Mouse (Mus musculus): ENCODE measurements around the gene Plk5. TPM values are rescaled to one million over a fixed set of nuclear protein-coding genes. Genes with fewer than 3 reads are reported as not detected.
"Not testable (repeated sequence)": the region's sequence is repeated elsewhere in the genome, so short reads cannot be mapped to it uniquely, and the experiment has no call there.

Plk5 gene
- total RNA-seq, 4 experiments from 2014 or later: 18.0 to 36.4 (median 30.4) TPM

DNA sequence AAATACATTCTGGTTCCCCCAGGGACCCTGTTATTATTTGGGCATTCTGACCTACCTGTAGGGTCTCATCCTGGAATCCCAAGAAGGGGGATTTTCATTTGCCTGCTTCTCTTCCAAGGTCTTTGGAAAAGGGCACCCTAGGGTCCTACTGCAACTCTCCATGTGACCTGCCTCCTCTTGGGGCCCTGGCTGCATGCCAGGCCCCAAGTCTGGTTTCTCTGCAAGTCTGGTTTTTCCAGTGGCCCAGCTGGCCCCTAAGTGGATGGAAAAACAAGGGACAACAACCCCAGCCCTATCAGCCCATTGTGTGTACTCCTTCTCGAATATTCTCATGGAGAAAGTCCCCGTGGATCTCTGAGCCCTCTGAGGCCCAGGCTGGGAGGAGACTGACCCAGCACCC is 25.4 kb upstream of the Plk5 start:
- DNase-seq (ENCODE audit: low spot score in 2 of 2): no peak

DNA sequence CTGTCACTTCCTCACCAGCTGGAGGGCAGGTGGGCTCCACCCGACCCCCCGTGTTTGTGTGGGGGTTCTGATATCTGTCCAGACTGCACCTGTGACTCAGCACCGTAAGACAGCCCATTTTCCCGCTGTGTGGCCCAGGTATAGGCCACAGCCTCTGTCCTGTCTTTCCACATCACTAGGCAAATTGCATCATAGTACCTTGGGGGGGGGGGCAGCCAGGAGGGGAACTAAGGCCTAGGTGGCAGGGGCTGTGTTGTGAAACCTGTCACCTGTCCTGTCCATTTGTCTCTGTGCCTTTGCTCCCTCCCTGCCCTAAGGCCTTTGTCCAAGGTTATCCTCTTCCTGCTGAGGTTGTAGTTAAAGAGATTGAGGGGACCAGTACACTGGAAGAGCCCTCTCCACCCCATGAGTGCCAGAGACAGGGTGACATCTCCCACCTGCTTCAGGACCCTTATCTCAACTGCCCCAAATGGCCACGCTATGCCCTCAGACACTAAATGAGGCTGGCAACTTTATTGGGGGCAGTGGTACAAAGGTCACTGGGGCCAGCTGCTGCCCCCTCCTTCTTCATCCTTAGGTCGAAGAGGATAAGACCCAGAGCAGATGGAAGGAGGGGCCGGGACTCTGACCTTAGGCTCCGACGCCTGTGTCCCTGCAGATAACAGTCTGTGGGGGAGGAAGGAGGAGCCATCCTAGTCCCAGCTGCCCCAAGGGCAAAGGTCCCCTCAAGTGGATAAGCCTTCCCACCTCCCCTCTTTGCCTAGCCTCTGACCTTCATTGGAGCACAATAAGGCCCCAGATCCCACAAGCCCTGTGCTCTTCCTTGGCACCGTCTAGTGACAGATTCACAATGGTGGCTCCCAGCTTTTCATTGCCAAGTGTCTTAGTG is 24.4 kb upstream of the Plk5 start:
- no peak for DNase-seq (ENCODE audit: low spot score in 2 of 2)

DNA sequence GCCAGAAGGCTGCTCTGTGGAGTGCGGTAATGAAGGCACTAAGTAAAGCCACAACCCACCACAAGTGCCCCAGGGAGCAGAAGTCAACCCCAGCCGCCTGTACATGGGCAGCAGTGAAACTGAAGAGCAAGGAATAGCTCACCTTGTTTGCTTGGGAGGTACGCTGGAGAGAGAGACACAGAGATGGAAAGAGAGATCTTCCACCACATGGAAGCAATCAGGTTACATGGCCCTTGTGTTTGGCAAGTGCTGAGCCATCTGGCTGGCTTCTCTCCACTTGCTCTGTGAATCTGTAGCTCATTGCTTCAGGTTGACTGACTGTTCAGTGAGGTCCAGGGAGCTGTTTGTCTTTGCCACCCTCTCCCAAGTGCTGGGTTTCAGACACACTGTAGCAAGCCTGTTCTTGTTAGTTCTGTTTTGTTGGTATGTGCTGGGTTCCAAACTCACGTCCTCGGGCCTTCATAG is 23.7 kb upstream of the Plk5 start:
- DNase-seq (ENCODE audit: low spot score in 2 of 2): no peak

DNA sequence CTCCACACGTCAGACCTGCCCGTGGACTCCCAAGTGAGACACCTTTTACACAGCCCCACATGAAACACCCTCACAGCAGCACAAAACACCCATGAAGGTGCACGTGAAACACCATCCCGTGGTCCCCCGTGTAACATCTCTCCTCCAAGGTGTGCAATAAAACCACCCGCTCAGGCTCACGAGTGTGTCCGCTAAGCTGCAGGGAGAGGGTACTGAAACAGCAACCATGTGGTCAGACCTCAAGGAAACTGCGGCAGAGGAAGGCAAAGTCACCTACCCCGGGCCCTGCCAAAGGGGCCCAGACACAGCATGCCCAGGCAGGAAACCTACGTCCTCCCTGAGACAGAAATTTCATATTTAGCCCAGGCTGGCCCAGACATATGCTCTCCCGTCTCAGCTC is 20.0 kb upstream of the Plk5 start:
- DNase-seq (ENCODE audit: low spot score in 2 of 2): no peak

DNA sequence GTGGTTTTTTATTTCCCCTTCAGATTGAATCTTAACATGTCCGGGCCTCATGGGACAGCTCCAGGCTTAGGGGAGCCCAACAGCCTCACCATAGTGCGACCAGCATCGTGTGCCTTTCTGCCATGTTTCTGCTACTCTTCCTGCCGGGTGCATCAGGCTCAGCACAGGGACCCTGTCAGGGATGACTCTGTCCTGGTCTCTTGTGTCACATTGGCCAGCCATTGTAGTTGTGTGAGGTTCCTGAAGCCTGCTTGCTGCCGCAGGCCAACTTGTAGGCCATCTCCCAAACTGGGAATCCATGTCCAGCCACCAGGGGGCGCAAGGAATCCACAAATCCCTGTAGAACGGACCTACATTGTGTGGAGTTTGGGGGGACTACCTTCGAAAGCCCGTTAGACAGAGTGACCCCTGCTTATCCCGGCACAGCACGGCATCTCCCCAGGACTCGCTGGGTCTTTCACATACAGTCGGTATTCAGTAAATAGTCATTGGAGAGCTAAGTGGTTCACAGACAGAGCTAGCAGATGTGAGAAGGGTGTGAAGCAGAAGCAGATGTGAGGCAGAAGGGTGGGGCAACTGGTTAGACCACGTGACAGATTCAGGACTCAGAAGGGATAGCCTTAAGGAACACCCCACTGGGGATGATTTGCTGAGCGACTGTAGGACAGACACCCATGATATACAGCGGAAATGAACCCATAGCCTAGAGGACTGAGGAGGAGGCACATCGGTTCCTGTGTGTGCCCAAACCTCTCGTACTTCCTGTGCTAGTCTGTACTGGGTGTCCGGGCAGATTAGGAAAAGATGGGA is 16.1 kb upstream of the Plk5 start:
- DNase-seq (ENCODE audit: low spot score in 2 of 2): peak in 1 of 2 experiments; percentile 88

DNA sequence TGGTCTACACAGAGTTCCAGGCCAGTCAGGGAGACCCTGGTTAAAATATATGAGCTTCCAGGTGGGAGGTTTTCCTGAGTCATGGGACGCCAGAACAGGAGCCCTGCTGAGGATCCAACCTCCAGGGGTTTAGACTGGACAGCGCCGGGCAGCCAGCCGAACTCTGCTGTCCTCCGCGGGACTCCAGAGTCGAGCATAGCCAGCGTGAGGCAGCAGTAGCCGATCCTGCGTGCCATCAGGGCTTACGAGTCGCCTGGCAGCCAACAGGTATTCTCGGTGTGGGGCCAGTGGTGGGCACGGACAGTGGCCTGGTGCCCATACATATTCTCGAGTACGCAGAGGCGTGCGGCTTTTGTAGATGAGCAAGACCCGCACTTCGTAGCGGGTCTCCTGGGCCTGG is 15.2 kb upstream of the Plk5 start:
- DNase-seq (ENCODE audit: low spot score in 2 of 2): no peak

DNA sequence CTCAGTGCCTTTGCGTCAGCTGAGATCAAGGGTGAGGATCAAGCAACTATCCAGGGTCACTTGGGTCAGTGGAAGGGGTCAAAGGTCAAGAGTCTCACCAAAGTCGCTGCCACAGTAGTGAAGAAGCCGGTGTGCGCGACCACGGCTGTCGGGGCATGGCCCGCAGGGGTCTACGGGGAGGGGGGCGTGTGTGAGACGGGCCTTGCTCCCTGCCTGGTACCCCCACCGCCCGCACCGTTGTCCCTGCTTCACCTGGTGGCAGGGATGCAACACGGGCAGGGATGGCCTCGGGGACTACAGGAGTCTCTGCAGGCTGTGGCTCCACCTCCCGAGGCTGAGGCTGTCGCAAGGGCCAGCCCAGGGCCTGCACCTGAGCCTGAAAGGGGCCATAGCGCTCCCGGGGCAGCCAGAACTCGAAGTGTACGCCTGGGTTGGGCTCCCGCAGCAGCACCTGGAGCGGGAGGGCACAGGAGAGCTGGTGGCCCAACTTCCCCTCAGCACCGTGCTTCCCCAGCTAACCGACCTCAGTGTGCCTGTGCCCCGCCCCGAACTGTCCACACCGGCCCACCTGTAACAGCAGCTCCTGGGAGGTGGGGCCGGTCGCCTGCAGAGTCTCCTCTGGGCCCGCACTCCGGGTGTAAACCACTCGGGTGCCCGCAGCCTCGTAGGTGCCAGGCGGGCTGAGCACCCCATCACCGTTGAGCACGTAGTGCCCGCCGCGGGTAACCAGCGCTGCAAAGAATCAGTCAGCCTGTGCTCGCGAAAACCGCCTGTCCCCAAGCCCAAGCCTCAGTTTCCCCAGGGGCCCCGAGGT is 14.6 kb upstream of the Plk5 start:
- no peak for DNase-seq (ENCODE audit: low spot score in 2 of 2)

DNA sequence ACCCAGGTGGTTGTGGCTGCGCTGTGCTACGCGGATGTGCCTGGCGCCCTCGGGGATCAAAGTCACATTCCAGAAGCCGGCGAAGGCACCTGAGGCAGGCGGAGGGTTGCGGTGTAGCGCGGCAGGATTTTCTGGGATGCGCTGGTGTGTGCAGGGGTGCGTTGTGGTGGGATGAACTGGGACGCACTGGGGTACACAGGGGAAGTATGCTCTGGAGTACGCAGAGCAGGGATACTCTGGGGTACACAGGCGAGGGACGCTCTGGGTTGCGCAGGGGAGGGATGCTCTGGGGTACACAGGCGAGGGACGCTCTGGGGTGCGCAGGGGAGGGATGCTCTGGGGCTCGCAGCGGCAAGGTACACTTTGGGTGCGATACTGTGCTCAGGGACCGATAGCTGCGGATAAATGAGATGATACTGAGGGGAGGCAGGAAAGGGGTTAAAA is 13.9 kb upstream of the Plk5 start:
- DNase-seq (ENCODE audit: low spot score in 2 of 2): no peak

DNA sequence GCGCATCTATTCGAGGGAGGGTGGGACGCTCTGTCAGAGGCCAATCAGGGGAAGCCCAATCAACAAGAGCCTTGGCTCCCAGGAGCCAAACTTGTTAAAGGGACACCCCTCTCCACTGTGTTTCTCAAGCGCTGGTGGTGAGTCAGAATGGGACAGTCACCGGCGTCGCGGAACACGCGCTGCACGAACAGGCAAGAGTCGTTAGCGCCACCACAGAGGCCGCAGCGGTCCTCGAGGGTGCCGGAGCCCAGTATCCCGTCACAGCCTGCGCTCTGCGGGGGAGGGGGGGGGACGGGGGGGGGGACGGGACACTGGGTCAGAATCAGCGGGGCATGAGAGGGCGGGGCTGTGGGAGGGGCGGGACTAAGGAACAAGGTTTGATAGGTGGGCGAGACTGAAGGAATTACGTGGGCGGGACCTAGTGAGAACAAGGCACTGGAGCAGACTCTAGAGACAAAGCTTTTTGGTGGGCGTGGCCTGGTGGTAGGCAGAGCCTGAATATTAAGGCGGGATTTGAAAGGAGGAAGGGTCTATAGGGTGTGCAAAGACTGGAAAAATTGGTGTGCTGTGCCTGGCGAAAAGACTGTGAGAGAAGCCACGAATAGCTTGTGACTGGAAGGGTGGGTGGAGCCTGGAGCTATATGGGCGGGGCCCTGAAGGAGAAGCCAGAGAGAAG is 13.4 kb upstream of the Plk5 start:
- no peak for DNase-seq (ENCODE audit: low spot score in 2 of 2)

DNA sequence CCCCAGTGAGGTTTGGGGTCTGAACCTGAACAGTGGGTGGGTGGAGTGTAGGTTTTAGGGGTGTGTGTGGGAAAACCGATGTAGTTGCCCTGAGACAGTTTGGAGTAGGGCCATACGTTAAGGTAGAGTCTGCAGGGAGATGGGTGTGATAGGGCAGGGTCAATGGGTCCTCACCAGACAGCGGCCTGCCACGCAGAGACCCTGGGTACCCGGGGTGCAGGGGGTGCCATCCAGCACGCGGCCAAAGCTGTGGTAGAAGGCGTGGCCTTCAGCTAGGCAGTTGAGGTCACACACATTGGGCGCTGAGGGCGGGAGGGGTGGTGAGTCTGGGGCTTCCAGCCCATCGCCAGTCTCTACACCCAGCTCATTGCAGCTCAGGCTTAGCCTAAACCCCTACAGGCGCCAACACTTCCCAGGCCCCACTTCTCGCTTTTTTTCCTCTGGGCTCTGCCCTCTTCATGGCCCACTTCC is 12.8 kb upstream of the Plk5 start:
- no peak for DNase-seq (ENCODE audit: low spot score in 2 of 2)

DNA sequence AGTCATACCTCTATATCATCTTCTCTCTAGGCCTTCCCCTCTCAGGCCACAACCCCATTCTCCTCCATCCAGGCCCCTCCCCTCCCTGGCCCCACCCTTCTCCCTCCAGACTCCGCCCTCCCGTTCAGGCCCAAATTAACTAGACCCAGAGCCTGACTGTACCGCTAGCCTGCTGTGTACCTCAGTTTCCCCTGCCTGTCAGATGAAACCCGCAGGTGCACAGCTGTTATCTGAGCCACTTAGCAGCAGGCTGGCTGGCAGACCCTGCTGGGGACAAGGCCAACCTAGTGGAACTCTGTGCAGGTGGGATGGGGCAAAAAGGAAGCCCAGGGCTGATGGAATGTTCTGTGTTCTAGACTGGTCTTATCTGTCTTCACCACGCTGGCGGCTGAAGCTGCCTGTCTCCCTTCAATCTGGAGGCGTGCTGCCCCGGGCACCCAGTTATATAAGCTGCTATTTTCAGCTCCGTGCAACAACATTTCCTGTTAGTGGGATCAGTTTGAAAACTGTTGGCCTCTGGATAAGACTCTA is 12.1 kb upstream of the Plk5 start:
- DNase-seq (ENCODE audit: low spot score in 2 of 2): no peak

DNA sequence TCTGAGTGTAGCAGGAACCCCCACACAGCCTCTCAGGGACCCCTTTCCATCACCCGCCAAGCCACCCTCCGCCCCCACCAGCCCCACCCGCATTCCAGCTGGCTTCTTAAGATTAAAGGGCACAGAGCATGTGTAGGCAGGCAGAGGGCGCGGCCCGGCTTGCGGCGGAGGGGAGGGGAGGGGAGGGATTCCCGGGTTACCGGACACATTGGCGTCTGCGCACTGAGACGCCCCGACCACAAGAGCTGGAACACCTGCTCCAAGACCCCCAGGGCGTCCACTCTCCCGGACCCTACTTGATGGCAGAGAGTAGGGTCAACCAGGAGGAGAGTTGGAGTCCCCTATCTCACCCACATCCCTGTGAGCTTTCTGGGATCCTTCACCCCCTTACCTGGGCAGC is 11.1 kb upstream of the Plk5 start:
- DNase-seq (ENCODE audit: low spot score in 2 of 2): no peak

DNA sequence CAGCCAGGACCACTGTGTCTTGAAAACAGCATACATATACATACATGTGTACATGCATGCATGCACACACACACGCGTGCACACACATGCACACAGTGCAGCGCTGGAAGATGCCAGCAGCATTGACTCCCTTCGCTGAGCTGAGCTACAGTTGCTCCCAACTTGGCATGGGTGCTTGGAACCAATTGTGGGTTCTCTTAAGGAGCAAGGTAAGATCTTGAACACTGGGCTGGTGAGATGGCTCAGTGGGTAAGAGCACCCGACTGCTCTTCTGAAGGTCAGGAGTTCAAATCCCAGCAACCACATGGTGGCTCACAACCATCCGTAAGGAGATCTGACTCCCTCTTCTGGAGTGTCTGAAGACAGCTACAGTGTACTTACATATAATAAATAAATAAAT is 10.3 kb upstream of the Plk5 start:
- not testable (repeated sequence) for DNase-seq (ENCODE audit: low spot score in 2 of 2)

DNA sequence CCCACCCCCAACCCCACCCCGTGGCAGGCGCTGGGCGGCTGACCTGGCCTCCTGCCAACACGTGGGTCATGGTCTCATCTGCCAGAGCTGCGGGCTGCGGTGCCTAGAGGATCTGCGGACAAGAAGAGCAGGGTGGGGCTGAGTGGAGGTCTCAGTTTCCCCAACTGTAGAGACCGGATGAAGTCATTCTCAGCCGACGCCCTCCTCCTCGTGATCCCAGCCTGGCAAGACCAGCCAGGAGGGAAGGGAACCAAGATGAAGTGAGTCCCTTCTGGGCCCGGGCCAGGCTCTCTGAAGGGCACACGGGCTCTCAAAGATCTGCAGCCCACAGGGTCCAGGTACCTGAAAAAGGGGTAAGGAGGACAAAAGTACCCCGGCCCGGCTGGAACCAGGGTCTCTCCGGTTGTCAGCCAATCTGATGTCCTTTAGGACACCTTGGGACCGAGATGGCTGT is 8.7 kb upstream of the Plk5 start:
- no peak for DNase-seq (ENCODE audit: low spot score in 2 of 2)

DNA sequence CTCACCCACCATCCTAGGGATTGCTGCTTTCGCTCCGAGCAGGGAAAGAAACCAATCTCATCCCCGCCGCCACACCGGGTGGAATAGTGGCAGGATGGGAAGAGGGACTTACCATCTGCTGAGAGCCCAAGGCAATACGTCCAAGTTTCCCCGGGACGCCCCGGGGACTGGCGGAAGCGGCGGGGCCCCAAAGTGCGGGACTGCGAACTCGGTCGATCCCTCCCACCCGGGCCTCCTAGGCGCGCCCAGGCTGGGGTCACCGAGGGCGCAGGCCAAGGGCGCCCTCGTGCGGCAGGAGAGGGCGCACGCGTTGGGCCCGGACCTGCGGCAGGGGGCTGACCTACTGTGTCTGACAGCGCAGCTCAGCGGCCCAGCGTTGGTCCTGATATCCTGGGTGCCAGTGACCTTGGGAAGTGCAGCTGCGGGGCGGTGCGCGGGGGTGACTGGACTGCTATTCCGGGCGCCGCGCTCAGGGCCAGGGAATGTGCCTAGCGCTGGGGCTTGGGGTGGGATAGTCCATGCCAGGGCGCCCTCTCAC is 7.9 kb upstream of the Plk5 start, which contains the start of gene Adamtsl5:
Adamtsl5 (minus strand) TSS at position 169 of the 538 bp plus-strand sequence.
- DNase-seq (ENCODE audit: low spot score in 2 of 2): no peak

DNA sequence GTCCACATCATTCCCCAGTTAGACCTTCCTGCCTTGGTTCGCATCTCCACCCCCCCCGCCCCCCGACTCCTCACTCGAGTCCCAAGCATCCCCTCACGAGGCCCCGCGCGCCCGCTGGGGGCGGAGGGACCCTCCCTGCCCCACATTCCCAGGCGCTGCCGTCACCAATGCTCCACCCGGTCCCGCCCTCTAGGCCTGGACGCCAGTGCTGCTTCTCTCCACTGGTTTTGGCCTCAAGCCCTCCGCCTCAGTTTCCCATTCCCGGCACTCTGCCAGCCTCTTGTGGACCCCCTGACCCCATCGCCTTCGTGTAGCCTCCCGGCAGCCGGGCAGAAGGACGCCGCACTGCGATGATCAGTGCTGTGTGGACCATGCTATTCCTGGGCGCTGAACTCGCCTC is 7.3 kb upstream of the Plk5 start:
- DNase-seq (ENCODE audit: low spot score in 2 of 2): no peak

DNA sequence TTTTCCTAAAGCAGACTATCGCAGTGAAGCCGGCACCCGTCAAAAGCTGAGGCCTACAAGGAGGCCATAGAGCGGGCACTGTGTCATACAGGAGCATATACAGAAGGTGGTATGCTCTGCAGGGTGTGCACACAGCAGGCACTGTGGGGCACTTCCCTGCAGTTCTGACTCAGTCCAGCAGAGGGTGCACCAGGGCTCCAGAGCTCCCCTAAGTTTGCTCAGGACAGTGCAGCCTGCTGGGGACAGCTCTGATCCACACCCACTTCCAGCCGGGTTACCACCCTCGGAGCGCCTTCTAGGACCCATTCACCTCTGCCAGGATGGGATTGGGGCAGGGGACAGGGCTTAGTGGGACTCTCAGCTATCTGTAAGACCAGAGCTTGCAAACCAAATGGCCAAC is 6.0 kb upstream of the Plk5 start:
- peak in 1 of 2 experiments; percentile 85 for DNase-seq (ENCODE audit: low spot score in 2 of 2)

DNA sequence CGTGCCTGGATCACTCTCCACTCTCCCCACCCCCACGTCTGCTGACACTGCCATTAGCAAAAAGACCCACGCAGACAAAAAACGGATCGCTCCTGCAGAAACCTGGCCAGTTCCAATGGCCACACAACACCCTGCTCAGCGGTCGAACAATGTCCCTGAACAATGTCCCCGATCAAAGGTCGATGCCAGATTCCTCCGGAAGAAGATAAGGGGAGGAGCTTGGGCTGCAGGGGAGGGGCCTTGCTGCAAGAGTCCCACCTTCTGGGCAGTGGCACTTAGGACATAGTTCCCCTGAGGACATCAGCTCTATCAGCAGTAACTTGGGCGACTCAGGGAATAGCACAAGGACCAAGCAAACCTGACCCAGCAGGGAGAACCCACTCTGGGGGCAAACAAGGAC is 4.4 kb upstream of the Plk5 start:
- DNase-seq (ENCODE audit: low spot score in 2 of 2): no peak

DNA sequence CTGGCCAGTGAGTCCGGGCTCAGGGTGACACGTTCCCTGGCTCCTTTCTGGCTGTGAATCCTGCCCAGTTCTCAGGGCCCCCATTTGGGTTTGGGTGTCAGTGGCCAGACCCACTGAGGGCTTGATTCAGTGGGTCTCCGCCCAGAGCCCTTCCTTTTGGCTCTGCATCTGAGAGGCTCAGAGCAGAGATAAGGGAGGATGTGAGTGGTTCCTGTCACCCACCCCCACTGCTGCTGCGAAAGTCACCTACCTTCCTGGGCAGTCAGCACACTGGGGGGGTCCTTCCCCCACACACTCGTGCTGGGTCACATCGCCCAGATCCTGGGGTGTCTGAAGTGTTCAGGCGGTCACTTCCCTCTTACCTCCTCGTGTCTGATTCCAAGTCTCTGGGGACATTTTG is 3.5 kb upstream of the Plk5 start:
- no peak for DNase-seq (ENCODE audit: low spot score in 2 of 2)

DNA sequence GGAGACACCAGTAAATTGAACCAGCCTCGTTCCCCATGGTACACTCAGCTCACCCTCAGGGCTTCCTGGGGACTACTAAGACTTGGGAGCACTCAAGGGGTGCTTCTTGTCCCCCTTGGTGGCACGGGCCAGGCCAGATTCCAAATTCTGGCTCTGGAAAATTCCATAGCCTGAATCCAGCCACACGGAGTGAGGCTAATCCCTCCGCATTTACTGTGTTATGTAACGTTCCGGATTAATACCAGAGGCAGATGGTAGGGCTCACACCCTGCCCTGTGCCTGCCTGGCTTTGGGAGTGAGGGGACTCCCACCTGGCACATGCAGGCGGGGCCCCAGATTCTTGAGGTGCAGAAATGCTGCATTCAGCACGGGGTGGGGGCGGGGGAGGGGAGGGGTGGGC is 828 bp upstream of the Plk5 start:
- no peak for DNase-seq (ENCODE audit: low spot score in 2 of 2)
